Mouse (Mus musculus) brain, embryonic 14.5 days (tissue): ENCODE results near the gene Gm14403.
"Not testable (repeated sequence)": the region's sequence is repeated elsewhere in the genome, so short reads cannot be mapped to it uniquely, and the experiment has no call there.

Experiments used
- CTCF ChIP-seq: fragments of 200-500 bp; IDR thresholded peaks from 2 replicates; pipeline ENCODE4 v1.5.1; 2012; ENCODE audit warnings: inconsistent platforms, mild to moderate bottlenecking, moderate library complexity, borderline replicate concordance; ENCODE audit not compliant: insufficient read depth, insufficient read length; ENCODE audit errors: extremely low read depth
- POLR2A ChIP-seq: fragments of 200-500 bp; IDR thresholded peaks from 2 replicates; pipeline ENCODE4 v1.6.1; 2012; ENCODE audit warnings: mild to moderate bottlenecking, inconsistent platforms, borderline replicate concordance; ENCODE audit not compliant: poor library complexity, insufficient read depth, insufficient read length, severe bottlenecking; ENCODE audit errors: extremely low read depth

DNA sequence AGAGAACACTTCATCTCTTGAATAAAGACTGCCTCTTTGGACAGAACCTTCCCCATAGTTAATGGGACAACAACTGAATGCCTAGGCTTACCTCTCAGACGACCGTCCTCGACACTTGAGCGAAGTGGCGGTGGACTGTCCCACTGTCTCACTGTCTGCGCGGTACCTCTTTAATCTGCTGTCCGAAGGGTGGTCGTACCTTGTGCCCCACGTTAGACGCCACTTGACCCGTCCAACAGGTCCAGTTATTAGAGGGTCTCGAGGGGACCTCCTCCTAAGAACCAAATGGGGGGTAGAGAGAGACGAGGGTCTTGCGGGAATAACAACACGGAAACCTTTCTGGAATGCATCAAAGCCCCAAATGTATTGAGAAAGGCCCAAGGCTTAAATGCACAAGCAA is 26.2 kb downstream of the Gm14403 start:
- TF ChIP-seq CTCF, POLR2A: not testable (repeated sequence)
